Mouse (Mus musculus) T-cell, adult 2 months (primary cell): ENCODE measurements at regions not wholly inside any gene's neighbourhood (a gene's known extent, or its start where the extent isn't known, plus 50 kb on each side); places are given as distances from the start of the nearest gene placed in this dataset.
A peak's percentile ranks its signal among the peaks of the same experiment; 100 is the strongest.

Experiments
- DNase-seq: peaks from one replicate; pipeline ENCODE4 v3.0.0; 2022; ENCODE audit warnings: low spot score

GRCm38 (mm10) chr1:184462481-184463124 lies 269.8 kb downstream of the Hlx start:
- no peak for DNase-seq

GRCm38 (mm10) chr1:184461411-184461810 lies 271.0 kb downstream of the Hlx start:
- no peak for DNase-seq

DNA sequence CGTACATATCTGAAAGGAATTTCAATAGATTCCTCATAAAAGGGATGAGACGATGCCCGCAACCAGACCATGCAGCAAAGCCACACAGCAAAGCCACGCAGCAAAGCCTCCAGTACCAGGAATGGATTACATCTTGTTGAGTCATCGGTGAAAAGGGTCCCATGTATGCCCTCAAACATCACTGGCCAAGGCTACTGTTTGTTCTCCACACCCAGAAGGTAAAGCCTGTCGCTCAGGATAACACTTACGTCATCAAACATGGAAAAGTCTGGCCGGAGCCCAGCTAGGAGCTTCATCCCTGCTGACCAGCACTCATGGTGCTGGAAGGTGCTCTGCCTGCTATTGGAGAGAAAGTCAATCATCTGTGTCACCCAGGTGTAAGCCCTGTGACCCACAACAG lies 275.7 kb downstream of the Hlx start:
- no peak for DNase-seq

GRCm38 (mm10) chr1:184454381-184454780 lies 278.0 kb downstream of the Hlx start:
- DNase-seq, result no peak

GRCm38 (mm10) chr1:184453673-184454072 lies 278.7 kb downstream of the Hlx start:
- no peak for DNase-seq

DNA sequence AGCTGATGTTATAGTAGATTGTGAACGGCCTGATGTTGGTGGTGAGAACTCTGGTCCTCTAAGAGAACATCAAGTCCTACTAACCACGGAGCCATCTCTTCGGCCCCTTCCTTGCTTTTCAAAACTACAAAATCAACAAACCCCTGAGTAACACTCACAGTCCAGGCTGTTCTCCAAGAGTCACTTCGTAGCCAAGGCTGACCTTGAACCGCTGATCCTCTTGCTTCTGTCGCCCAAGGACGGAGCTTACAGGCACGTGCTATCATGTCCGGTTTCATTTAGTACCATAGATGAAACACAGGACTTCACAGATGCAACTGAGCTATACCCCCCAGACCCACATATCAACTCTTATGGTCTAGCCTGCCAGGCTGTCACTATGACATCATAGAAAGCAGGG lies 279.4 kb downstream of the Hlx start:
- no peak for DNase-seq

DNA sequence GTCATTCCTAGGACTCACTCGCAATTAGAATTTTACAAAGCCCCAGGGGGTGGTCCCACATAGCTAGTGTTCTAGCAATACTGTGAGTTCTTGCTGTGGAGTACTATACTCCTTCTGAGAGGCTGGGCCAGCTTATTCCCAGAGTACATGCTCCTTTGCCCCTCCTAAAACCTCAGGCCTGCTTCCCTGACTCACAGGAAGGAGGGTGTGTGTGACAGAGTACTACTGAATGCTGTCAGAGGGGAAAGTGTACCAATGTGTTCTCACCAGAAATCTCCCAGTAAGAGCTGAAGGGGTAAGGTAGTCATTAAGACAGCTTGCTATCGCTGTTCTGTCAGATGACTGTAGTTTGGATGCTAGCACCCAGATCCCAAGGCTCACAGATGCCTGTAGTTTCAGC lies 280.7 kb downstream of the Hlx start:
- no peak for DNase-seq

- no peak for DNase-seq
Observed at GRCm38 (mm10) chr1:184449007-184449406, 283.4 kb downstream of the Hlx start.

- peak; percentile 41 for DNase-seq
Observed at GRCm38 (mm10) chr1:184447911-184448310, 284.5 kb downstream of the Hlx start.

DNA sequence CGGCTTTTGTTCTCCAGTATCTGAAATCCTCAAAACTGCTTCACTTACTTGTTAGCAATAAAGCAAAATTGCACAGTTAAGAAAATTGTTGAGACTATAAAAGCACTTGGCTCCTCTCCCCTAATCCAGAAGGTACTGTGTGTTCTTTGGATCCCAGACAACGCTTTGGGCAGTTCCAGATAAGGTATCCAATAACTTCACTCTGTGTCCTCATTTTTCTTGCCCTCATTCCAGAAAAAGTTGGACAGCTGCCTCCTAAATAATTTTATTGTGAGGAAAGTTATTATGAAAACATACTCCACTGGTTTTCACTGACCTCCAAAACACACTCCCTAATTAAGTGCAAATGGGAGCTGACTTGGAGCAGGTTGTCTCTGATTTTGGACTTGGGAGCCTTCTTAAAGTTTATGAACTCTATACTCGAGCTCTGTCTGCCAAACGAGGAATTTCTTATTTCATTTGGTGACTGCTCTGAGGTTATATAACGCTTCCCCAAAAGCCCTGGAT lies 285.2 kb downstream of the Hlx start:
- DNase-seq, result no peak

DNA sequence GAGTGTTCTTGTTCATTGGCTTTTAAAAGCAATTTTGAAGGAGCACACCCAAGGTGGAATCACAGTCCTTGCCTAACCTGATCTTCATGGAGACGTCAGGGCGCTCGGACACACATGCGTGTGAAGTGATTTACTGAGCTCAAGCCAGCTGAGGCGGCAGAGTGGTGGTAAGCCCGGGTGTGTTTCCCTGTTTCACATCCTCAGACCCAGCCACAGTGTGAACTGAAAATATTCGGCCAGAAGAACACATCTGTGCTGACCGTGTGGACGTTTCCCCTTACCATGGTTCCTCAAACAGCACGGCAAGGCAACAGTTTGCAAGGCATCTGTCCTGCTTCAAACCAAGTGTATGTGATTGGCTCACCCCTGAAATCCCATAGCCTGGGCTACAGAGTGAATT lies 288.2 kb downstream of the Hlx start:
- no peak for DNase-seq

GRCm38 (mm10) chr1:184442701-184443100 lies 289.7 kb downstream of the Hlx start:
- DNase-seq, result no peak

DNA sequence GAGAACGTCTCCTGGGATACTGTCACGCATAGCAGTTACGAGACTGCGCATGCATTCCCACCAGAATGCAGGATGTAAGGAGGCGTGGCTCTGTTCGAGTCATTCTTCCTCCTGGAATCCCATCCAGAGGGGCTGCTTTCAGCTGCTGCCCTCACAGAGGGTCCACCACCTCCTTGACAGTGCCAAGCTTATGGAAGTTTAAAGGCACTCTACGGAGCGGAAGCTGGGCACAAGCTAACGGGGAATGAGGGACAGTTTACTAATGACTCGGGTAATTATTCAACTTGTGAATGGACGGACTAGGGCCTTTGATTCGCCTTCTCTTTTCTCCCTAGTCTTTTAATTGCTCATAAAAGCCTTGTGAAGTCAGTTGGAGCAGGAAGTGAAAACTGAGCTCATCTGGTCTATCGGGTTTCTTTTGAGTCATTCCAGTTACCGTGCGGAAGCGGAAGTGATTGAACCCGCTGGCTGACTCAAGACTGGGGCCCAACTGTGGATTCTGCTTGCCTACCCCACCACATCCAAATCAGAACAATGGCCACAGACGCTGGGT lies 291.3 kb downstream of the Hlx start:
- DNase-seq, result peak; percentile 31

DNA sequence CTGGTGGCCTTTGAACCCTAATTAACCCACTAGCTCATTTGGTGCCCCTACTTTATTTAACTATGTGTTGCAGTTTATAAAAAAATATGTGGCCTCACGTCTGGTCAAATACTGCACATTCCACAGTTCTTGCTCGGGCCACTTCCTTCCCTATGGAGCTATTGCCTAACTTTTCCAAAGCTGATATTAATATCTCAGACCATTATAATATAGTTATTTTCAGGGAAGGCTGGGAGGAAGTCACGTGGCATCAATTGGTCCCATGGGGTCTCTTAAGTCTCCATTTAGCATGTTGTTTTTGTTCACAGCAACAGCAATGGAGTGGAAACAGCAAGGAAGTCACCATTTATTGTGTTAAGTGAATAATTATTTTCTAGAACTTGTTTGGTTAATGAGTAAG lies 292.9 kb downstream of the Hlx start:
- DNase-seq, result no peak

DNA sequence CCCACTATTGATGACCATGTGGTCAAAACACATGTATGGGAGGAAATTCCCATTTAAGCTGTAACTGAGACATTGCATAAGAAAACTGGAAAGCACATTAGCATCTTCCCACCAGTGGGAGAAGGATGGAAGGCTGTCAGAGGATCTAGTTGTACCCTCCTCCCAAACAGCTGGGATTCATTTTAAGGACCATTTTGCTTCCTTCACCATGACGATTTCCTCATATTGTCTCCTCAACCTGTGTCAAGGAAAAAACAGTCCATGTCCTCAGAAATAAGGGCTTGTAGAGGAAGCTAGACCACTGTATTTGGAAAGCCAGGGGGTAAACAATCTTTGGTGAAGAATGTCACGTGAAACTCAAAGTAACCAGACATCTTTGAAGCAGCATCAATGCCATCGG lies 296.0 kb downstream of the Hlx start:
- DNase-seq, result no peak

- DNase-seq, result no peak
Observed at GRCm38 (mm10) chr1:184428612-184429011, 303.8 kb downstream of the Hlx start.

- no peak for DNase-seq
Observed at GRCm38 (mm10) chr1:184428035-184428434, 304.4 kb downstream of the Hlx start.

- DNase-seq, result no peak
Observed at GRCm38 (mm10) chr1:184425694-184426093, 306.7 kb downstream of the Hlx start.

DNA sequence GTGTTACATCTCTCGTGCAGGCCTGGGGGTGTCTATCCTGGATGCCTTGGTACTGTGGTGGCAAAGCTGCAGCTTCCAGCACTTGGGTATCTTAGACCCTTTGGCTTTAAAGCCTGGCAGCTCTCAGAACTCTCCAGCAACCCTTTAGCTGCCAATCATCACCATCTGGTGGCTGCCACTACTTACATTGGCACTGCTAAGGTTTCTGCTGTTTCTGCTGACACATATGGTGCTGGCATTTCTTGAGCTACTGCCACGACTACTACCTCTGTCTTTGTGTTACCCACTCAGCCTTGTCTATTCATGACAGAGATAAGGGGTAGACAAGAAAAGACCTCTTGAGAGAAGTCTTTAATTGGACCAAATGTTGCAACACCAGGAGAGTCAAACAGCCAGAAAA lies 308.4 kb downstream of the Hlx start:
- no peak for DNase-seq

DNA sequence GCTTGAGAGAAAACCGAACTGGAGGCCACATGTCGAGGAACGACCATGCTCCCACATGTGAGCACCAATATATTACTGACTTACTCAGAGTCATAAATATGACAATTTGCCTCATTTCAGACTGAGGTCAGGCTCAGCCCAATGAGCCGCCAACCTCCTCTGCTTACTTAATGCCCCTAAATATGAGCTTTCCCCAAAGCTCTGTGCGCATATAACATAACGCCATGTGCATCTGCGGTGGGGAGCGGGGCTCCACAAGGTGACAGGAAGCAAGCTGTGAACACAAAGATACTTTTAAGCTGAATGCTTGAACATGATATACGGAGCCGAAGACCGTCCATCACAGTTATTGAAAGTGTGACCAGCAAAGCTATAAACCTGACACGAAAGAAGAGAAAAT lies 319.8 kb downstream of the Hlx start:
- DNase-seq, result no peak

- DNase-seq, result no peak
Observed at GRCm38 (mm10) chr1:184411066-184411465, 321.4 kb downstream of the Hlx start.

GRCm38 (mm10) chr1:184409986-184410385 lies 322.4 kb downstream of the Hlx start:
- DNase-seq, result no peak

- DNase-seq, result no peak
Observed at GRCm38 (mm10) chr1:184402985-184403384, 329.4 kb downstream of the Hlx start.

- peak; percentile 35 for DNase-seq
Observed at GRCm38 (mm10) chr1:184395215-184395614, 337.2 kb downstream of the Hlx start.
